Mouse (Mus musculus) neural tube, embryonic 13.5 days (tissue): Measurements from ENCODE around the gene Sec16a. TPM values are rescaled to one million over a fixed set of nuclear protein-coding genes. Genes with fewer than 3 reads are reported as not detected.
"Not testable (repeated sequence)": the region's sequence is repeated elsewhere in the genome, so short reads cannot be mapped to it uniquely, and the experiment has no call there.

Experiments
- ATAC-seq: fragments of 200-750 bp; cut with Nextera tagmentation; 2 replicates; pipeline ENCODE4 v1.8.0; 2017; ENCODE audit warnings: low read depth, mild to moderate bottlenecking, moderate TSS enrichment, moderate library complexity
- H3K27ac ChIP-seq: fragments of 300-500 bp; sonication (generic); replicated peaks from 2 replicates; pipeline ENCODE4 v1.5.1; 2015; ENCODE audit warnings: moderate library complexity, mild to moderate bottlenecking, inconsistent platforms
- H3K27me3 ChIP-seq: fragments of 300-500 bp; sonication (generic); 2 replicates; pipeline ENCODE4 v1.6.1; 2015; ENCODE audit warnings: mild to moderate bottlenecking, inconsistent platforms
- H3K36me3 ChIP-seq: fragments of 300-500 bp; sonication (generic); 2 replicates; pipeline ENCODE4 v1.6.1; 2015; ENCODE audit warnings: mild to moderate bottlenecking, inconsistent platforms
- H3K4me1 ChIP-seq: fragments of 300-500 bp; sonication (generic); replicated peaks from 2 replicates; pipeline ENCODE4 v1.6.1; 2015; ENCODE audit warnings: inconsistent platforms
- H3K4me2 ChIP-seq: fragments of 300-500 bp; sonication (generic); 2 replicates; pipeline ENCODE4 v1.6.1; 2015; ENCODE audit warnings: inconsistent platforms, mild to moderate bottlenecking, moderate library complexity
- H3K4me3 ChIP-seq: fragments of 300-500 bp; sonication (generic); 2 replicates; pipeline ENCODE4 v1.5.1; 2015; ENCODE audit warnings: mild to moderate bottlenecking, inconsistent platforms
- H3K9ac ChIP-seq: fragments of 300-500 bp; sonication (generic); 2 replicates; pipeline ENCODE4 v1.6.1; 2015; ENCODE audit warnings: moderate library complexity, mild to moderate bottlenecking, inconsistent platforms
- H3K9me3 ChIP-seq: fragments of 300-500 bp; sonication (generic); 2 replicates; pipeline ENCODE4 v1.6.1; 2016; ENCODE audit warnings: inconsistent platforms
- WGBS: fragments of 180-500 bp; shearing (Covaris S2); methylation state at CpG from one replicate; pipeline ENCODE4 v1.1.7; 2015; 5-methylcytosine and 5-hydroxymethylcytosine counted together
- polyA plus RNA-seq: library from polyadenylated mRNA; unstranded; fragments of >200 nt; fragmentation: Nextera tagmentation; extraction: Ambion mirVana; gene quantifications from 2 replicates; pipeline ENCODE4 v1.2.1, GENCODE M21; 2015

Sec16a gene
- polyA plus RNA-seq, 1 experiment from 2014 or later = 18.4 TPM

DNA sequence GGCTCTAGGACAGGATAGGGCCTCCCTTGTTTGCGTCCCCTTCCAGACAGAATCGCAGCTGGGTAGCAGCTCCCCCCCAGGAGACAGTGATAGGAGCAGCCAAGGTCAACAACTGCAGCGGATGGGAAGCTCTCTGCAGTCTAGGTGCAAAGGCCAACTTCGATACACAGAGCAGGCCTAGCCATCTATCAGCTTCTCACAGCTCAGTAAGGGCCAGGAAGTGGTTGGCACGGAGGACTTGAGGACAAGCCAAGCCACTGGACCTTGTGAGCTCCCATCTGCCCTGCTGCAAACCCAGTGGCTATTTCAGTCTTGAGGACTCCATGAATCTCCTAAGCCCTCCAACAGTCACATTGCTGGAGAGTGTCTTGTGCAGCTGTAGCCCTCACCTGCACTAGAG, 45.4 kb downstream of the Sec16a start:
- no peak overlapping the region for H3K4me3 ChIP-seq
- H3K36me3 ChIP-seq = peaks cover 79% of the 10 kb centered on the region
- 90% methylated on average over 5 of the region's 5 CpGs for WGBS
- no peaks in the 10 kb centered on the region for H3K9me3 ChIP-seq
- no peak for ATAC-seq
- H3K4me2 ChIP-seq = no peak overlapping the region
- H3K27ac ChIP-seq = no peak overlapping the region
- H3K27me3 ChIP-seq = no peaks in the 10 kb centered on the region
- H3K9ac ChIP-seq = no peak overlapping the region
- peaks cover 7% of the 10 kb centered on the region for H3K4me1 ChIP-seq

DNA sequence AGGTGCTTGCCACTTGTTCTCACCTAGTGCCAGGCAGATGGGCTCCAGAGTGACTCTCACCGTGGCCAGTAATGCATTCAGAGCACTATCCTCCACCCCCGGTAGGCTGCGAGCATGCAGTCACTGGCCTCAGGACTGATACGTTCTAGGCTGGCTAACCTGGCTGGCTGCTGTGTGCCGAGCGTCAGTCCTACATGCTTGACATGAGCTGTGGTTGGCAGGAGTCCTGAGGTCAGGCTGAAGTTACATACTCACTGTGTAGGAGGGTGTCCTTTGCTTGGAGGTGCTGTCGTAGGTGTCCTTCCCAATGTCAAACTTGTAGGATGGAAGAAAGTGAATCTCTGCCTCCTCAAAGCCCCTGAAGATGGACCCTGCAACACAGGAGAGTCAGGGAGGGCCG, 46.0 kb downstream of the Sec16a start:
- no peak for ATAC-seq

DNA sequence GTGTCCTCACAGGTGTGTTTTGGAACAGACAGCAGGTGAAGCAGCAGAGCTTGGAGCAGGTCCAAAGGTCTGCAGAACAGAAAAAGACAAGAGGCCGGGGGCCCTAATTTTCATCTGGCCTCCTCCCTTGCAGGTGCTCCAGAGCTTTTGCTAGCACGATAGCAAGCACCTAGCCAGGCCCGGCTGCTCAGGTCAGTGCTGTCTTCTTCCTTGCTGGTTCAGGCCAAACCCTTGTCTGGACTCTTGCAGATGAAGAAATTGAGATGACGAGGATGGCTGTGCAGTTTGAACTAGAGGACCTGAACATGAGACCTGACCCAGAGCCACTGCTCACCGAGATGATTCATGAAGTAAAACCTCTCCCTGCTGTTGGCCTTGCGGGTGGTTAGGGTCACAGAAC, 53.4 kb downstream of the Sec16a start:
- Histone ChIP-seq H3K9me3 (no peaks in the 10 kb centered on the region), H3K4me1 (peaks cover 26% of the 10 kb centered on the region), H3K36me3 (peaks cover 76% of the 10 kb centered on the region), H3K9ac (no peak overlapping the region), H3K27ac (no peak overlapping the region), H3K4me3 (no peak overlapping the region), H3K27me3 (no peaks in the 10 kb centered on the region), H3K4me2 (no peak overlapping the region)
- no peak for ATAC-seq
- 89% methylated on average over 6 of the region's 6 CpGs for WGBS

More for the DNA sequence above, 46.0 kb downstream of the Sec16a start:
- H3K27me3 ChIP-seq = no peaks in the 10 kb centered on the region
- no peak overlapping the region for H3K4me2 ChIP-seq
- no peak overlapping the region for H3K4me3 ChIP-seq
- peaks cover 86% of the 10 kb centered on the region for H3K36me3 ChIP-seq
- no peaks in the 10 kb centered on the region for H3K9me3 ChIP-seq
- peaks cover 6% of the 10 kb centered on the region; the same call in 1 of the 2 replicates for H3K4me1 ChIP-seq
- 94% methylated on average over 8 of the region's 8 CpGs for WGBS
- no peak overlapping the region for H3K27ac ChIP-seq
- no peak overlapping the region for H3K9ac ChIP-seq

DNA sequence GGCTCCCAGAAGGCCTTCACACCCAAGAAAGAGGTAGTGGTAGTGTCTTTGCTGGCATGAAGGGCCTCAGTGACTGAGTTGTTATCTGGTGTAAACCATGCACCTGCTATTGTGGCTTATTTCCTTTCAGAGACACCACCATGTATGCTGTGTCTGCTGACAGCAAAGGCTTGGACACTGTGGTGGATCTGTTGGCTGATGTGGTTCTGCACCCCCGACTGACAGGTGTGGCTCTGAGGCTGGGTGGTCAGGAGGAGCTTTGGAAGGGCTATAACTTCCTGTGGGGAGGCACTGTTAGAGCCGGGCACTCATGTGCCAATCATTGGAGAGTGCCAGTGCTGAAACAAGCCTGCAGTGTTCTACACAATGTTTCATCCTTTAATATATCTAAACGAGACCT, 54.1 kb downstream of the Sec16a start:
- H3K4me3 ChIP-seq = no peak overlapping the region
- 0 out of 2 replicates have a peak overlapping the region, but pooled peaks have one; percentile 12 for H3K9ac ChIP-seq
- no peak overlapping the region for H3K27ac ChIP-seq
- H3K4me1 ChIP-seq = peaks cover 26% of the 10 kb centered on the region
- no peak for ATAC-seq
- H3K36me3 ChIP-seq = peaks cover 76% of the 10 kb centered on the region
- H3K9me3 ChIP-seq = no peaks in the 10 kb centered on the region
- WGBS = 92% methylated on average over 3 of the region's 3 CpGs
- H3K4me2 ChIP-seq = no peak overlapping the region; the same call in 1 of the 2 replicates
- H3K27me3 ChIP-seq = no peaks in the 10 kb centered on the region

DNA sequence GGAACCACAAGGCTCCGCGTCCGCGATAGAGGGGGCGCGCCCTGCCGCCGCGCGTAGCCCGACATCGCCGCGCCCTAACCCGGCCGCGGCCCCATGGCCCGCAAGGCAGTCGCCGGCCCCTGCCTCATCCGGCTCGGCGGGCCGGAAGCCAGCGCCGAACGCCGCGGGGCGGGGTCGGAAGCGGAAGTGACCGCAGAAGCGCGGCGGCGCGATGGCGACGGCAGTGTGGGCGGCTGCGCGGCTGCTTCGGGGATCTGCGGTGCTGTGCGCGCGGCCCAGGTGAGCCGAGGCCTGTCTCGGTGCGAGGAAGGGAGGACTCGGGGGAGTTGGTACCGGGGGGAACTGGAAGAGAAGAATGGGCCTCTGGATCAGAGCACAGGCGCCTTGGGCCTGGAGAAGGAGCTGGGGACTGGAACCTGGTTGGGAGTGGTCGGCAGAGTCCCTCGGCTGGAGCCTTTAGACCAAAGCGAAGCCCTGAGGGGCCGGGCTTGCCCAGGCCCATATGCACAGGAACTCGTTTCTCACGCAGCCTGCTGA, 55.8 kb downstream of the Sec16a start, which contains the start of the genes Entr1 and Pmpca:
Entr1 (minus strand) TSS at position 163 of the 537 bp plus-strand sequence.
Pmpca (plus strand) TSS at position 186 of the 537 bp plus-strand sequence.
- Histone ChIP-seq H3K27ac (peak within 1 kb of the TSS; percentile 75), H3K27me3 (no peaks in the 10 kb centered on the region)

DNA sequence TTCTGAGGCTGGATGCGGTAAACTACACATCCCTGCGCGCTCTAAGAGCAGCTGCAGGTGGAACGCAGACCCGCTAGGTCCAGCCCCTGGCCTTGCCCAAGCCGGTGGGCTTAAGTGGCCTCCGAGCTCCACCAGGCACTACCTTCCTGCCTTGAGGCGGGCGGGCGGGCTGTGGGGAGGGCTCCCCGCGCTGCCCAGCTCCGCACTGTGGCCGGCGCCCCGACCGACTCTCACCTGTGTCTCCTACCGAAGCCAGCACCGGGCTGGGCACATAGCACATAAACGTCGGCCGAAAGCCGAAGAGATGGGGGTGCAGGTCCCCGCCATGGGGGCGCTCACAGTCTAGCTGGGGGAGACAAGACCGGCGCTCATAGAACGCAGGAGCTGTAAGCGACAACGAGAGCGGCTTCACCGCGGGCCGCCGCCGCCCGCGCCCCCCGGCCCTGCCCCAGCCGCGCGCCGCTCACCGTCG, 56.3 kb downstream of the Sec16a start:
- peaks cover 26% of the 10 kb centered on the region for H3K4me1 ChIP-seq
- peak; percentile 60 for ATAC-seq
- H3K27ac ChIP-seq = peak overlapping the region; percentile 75
- H3K4me2 ChIP-seq = peak overlapping the region; percentile 99
- H3K27me3 ChIP-seq = no peaks in the 10 kb centered on the region
- no peaks in the 10 kb centered on the region for H3K9me3 ChIP-seq
- peaks cover 76% of the 10 kb centered on the region for H3K36me3 ChIP-seq
- 1% methylated on average over 45 of the region's 45 CpGs for WGBS
- H3K9ac ChIP-seq = peak overlapping the region; percentile 93
- H3K4me3 ChIP-seq = peak overlapping the region; percentile 91

More for the DNA sequence above, 55.8 kb downstream of the Sec16a start, which contains the start of the genes Entr1 and Pmpca:
- H3K4me1 ChIP-seq = peaks cover 26% of the 10 kb centered on the region
- ATAC-seq = peak; percentile 94
- under 1% methylated on average over 56 of the region's 60 CpGs for WGBS
- peak within 1 kb of the TSS; percentile 91 for H3K4me3 ChIP-seq
- peaks cover 76% of the 10 kb centered on the region for H3K36me3 ChIP-seq
- peak within 1 kb of the TSS; percentile 99 for H3K4me2 ChIP-seq
- no peaks in the 10 kb centered on the region for H3K9me3 ChIP-seq
- peak within 1 kb of the TSS; percentile 93 for H3K9ac ChIP-seq

DNA sequence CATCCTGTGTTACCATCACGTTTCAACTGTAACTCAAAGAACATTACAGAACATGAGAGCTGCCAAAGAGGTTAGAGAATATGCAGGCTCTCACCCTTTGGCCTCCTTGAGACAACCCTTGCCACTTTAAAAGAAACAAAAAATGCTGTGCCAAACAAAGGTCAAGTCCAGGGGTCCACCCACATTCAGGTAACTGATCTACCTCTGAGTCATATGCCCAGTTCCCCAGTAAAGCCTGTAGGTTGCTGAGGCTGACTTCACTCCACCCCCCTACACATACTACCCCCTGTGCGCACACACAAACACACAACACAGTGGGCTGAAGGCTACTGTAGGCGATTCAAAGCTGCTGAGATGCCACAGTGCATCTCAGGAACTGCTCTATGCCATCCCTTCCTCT, 57.3 kb downstream of the Sec16a start:
- H3K27me3 ChIP-seq = no peaks in the 10 kb centered on the region
- no peaks in the 10 kb centered on the region for H3K9me3 ChIP-seq
- H3K36me3 ChIP-seq = peaks cover 76% of the 10 kb centered on the region
- peak overlapping the region; percentile 99 for H3K4me2 ChIP-seq
- H3K4me1 ChIP-seq = peaks cover 26% of the 10 kb centered on the region
- 90% methylated on average over 3 of the region's 3 CpGs for WGBS
- H3K4me3 ChIP-seq = peak overlapping the region; percentile 91
- no peak for ATAC-seq
- peak overlapping the region; percentile 93 for H3K9ac ChIP-seq
- no peak overlapping the region for H3K27ac ChIP-seq

DNA sequence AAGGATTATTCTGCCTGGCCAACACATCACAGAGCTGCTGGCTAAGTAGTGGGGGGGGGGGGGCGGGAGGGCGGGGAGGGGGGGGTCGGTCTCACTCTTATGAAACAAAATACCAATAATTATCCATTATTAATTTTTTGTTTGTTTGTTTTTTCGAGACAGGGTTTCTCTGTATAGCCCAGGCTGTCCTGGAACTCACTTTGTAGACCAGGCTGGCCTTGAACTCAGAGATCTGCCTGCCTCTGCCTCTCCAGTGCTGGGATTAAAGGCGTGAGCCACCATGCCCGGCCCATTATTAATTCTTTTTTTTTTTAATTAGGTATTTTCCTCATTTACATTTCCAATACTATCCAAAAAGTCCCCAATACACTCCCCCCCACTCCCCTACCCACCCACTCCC, 64.1 kb downstream of the Sec16a start:
- H3K4me2 ChIP-seq = peak overlapping the region; percentile 92
- ATAC-seq = 0 out of 2 replicates have a peak, but pooled peaks have one; percentile 37
- H3K9me3 ChIP-seq, H3K27me3 ChIP-seq: not testable (repeated sequence)
- peaks cover 24% of the 10 kb centered on the region for H3K4me1 ChIP-seq
- peaks cover 73% of the 10 kb centered on the region for H3K36me3 ChIP-seq
- H3K4me3 ChIP-seq = peak overlapping the region; percentile 83
- WGBS = 34% methylated on average over 6 of the region's 6 CpGs
- H3K9ac ChIP-seq = peak overlapping the region; percentile 81
- H3K27ac ChIP-seq = peak overlapping the region; percentile 18; the same call in 1 of the 2 replicates

DNA sequence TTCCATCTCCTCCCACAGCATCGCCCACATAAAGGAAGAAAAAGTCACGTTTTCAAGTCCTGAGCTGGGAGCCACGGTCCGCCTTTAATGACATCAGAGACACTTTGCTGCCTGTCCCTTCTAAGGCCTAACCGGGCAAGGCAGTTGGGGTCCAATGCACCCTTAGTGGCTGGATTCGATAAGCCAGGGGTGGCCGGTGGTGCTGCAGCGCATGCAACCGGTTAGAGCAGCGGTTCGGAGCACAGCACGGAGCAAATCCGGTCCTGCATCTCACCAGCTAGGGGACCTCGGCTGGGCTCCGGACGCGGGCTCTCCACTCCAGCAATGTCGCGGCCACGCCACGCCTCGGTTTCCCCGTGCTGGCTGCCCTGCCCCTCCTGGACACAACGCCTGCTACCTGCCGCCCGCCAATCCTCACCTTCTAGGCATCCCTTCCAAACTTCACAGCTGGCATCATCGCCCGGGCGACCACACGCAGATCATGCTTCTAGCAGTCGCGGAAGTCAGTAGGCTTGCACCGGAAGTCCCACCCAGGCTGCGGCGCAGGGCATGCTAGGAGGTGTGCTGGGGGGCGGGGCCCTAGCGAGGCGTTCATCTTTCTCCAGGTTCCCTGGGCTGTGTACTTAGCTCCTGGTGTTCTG, 64.8 kb downstream of the Sec16a start, which contains the start of gene Snapc4:
Snapc4 (minus strand) TSS at position 523 of the 641 bp plus-strand sequence.
- peaks cover 73% of the 10 kb centered on the region for H3K36me3 ChIP-seq
- H3K4me1 ChIP-seq = peaks cover 24% of the 10 kb centered on the region
- peak within 1 kb of the TSS; percentile 81 for H3K9ac ChIP-seq
- H3K9me3 ChIP-seq = no peaks in the 10 kb centered on the region
- ATAC-seq = peak; percentile 98
- H3K27ac ChIP-seq = peak within 1 kb of the TSS; percentile 49; the same call in 1 of the 2 replicates
- H3K4me3 ChIP-seq = peak within 1 kb of the TSS; percentile 83
- WGBS = under 1% methylated on average over 38 of the region's 38 CpGs
- H3K27me3 ChIP-seq = no peaks in the 10 kb centered on the region
- peak within 1 kb of the TSS; percentile 92 for H3K4me2 ChIP-seq

DNA sequence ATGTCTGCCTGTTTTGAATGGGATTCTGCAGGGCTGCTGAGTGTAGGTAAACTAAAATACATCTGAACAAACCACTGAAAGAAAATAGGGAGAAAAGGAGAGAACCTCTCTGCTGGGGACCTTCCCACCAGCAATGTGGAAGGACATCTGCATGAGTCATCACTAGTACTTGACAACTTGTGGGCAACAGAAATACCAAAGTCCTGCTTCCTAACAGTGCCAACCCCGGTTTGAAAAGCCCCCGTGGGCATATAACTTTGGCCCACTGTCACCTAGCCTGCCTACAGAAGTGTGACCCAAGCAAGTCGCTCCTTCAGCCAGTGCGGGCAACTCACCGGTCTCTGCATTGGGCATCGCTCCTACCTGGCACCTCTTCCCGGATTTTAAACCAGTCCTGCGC, 72.6 kb downstream of the Sec16a start:
- Histone ChIP-seq H3K27ac (no peak overlapping the region), H3K9me3 (no peaks in the 10 kb centered on the region), H3K36me3 (peaks cover 100% of the 10 kb centered on the region), H3K4me3 (no peak overlapping the region), H3K27me3 (no peaks in the 10 kb centered on the region), H3K9ac (no peak overlapping the region), H3K4me2 (no peak overlapping the region), H3K4me1 (no peaks in the 10 kb centered on the region)
- WGBS = 97% methylated on average over 8 of the region's 8 CpGs
- no peak for ATAC-seq

DNA sequence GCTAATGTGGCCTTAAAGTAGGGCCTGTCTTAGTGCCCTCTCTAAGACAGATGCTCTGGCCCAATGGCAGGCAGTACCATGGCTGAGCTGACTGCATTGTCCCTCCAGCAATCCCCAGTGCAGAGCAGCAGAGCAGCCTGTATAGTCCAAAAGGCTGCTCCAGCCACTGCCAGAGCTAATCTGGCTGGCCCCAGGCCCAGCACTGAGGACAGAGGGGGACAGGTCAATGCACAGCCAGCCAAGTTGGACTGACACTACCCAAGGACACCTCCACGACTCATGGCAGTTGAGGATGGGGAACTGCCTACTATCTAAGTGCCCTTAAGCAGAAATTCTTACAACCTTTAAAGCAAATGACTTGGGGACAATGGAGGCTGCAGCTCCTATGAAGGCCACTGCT, 76.4 kb downstream of the Sec16a start:
- no peak for ATAC-seq
- H3K27ac ChIP-seq = no peak overlapping the region
- no peak overlapping the region for H3K4me3 ChIP-seq
- no peaks in the 10 kb centered on the region for H3K4me1 ChIP-seq
- 90% methylated on average over 1 of the region's 1 CpGs for WGBS
- no peak overlapping the region for H3K4me2 ChIP-seq
- no peaks in the 10 kb centered on the region for H3K27me3 ChIP-seq
- no peaks in the 10 kb centered on the region for H3K9me3 ChIP-seq
- peaks cover 100% of the 10 kb centered on the region for H3K36me3 ChIP-seq
- no peak overlapping the region for H3K9ac ChIP-seq

DNA sequence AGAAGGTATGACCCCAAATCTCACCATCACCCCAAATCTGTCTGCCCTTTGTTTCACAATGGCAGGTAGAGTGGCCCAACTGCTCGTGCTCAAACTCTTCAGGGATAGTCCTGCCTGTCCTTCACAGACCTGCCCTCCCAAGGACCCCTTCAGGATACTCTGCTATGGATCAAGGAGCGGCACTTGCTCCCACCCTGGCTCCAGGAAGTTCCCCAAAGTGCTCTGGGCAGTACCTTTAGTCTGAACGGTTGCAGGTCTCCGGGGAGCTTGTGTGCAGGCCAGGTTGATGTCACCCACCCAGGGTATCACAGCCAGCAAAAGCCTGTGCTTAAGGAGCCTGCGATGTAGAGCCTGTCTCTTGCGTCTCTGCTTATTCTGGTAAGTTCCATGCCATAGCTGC, 77.1 kb downstream of the Sec16a start:
- H3K27ac ChIP-seq = no peak overlapping the region
- H3K9ac ChIP-seq = no peak overlapping the region
- H3K4me1 ChIP-seq = no peaks in the 10 kb centered on the region
- H3K9me3 ChIP-seq = no peaks in the 10 kb centered on the region
- ATAC-seq = no peak
- H3K4me3 ChIP-seq = no peak overlapping the region
- H3K36me3 ChIP-seq = peaks cover 100% of the 10 kb centered on the region
- no peaks in the 10 kb centered on the region for H3K27me3 ChIP-seq
- no peak overlapping the region for H3K4me2 ChIP-seq
- 93% methylated on average over 6 of the region's 6 CpGs for WGBS
